Mouse (Mus musculus) thymus, adult 18-20 months (tissue): ENCODE data around the gene H2-M10.3.
A peak's percentile ranks its signal among the peaks of the same experiment; 100 is the strongest.
"Not testable (repeated sequence)": the region's sequence is repeated elsewhere in the genome, so short reads cannot be mapped to it uniquely, and the experiment has no call there.

Experiments
- DNase-seq, 2 experiments: peaks; one replicate each; pipeline ENCODE4 v3.0.0; 2022; ENCODE audit warnings: mixed read lengths in 2 of 2

Gene H2-M10.3

DNA sequence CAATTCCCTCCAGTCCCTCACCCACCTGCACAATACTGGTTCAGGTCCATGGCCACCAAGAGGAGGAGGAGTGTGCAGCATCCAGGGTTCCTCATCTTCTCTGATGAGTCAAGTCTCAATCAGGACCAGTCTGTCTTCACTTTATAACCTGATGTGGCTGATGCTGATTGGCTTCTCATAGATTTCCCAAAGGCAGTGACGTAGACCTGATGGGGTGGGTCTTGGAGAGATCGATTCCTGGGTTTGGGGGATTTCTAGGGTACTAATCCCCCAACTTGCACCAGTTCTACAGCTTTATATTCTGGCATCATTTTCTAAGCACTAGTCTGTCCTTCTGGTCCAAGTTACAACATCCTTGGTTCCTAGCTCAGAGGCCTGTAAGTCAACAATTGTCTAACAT lies at the start of gene H2-M10.3:
Gene H2-M10.3, minus strand, starts transcription at position 101 of the 400 bp plus-strand sequence.
- not testable (repeated sequence) for DNase-seq

DNA sequence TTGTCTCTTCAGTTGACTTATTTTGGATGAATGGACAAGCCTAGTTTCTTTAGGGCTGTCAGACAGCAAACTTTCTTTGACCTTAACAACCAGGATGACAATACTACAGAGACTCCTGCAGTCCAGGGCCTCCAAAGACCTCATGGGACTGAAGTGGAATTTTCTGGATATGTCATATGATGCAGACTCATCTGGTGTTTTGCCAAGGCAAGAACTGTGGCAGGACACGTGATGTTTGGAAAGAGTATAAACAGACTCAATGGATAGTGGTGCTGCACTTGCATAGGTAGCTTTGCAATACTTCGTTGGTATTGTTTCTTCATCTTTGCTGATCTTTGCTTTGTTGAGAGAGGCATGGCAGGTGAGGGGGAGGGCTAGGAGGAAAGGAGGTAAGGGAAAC lies 49.2 kb upstream of the H2-M10.3 start:
- DNase-seq: no peak

DNA sequence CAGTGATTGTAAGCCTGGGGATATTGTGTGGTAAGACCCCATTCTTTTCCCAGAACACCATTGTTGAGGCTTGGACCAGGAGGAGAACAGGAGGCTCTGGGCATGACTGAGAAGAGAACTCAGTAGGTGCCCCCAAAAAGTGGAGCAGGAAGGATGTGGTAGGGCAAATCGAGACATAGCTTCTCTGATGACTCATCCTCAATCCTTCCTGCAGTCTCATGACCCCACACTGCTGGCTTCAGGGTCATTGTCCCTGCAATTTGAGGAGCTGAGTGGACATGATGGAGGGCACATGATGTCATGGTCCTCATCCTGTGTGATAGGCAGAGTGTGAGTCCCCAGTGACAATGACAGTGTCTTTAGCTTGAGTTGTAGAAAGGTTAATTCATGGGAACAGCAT lies 47.2 kb upstream of the H2-M10.3 start:
- no peak for DNase-seq

DNA sequence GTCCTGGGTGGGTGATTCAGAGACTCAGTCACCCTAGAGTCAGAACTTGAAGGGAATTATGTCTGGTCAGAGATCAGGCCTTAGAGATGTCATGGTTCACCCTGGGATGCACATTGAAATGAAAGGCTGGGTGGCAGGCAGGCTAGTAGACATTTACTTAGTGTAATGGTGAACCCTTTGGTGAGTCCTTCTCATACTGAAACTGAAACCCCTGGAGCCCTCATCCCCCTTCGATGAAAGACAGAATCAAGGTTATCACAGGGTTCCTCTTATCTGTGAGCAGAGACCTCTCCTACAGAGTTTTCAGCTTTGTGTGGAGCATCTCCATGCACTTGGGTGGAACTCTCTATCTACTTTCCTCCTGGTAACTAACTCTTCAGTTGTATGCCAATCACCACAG lies 46.1 kb upstream of the H2-M10.3 start:
- DNase-seq: no peak

DNA sequence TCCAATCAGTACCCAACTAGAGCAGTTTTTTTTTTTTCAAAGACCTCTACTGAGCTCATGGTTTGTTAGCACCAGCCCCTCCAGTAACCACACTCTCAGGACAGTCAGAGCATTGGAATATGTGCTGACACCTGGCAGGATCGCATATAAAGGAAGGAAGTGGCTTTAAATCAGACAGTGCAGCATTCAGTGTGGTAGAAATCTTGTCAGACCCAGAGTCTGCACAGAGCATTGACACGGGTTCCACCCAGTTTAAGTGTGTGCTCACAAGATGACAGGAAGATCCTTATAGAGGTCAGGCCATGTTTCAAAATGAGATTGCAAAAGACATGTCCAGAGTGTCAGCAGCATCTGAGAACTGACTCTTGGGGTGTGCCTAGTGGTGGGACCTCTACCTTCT lies 21.7 kb upstream of the H2-M10.3 start:
- DNase-seq: no peak

DNA sequence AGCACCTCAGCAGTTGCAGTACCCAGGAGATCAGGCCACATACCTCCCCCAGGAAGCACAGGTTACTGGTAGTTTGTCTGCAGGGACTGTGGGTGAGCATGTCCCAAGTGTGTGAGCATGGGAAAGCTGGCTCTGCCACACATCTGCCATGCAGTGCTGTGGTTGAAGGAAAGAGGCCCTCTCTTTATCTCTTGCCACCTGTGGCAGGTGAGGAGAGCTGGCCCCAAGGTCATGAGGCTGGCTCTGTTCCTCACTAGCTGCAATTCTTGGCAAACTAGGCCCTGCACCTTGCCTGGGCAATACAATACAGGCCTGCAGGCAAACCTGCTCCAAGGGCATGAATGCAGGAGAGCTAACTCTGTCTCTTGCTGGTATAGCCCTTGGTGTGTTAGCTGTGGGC lies 5.8 kb downstream of the H2-M10.3 start:
- DNase-seq: not testable (repeated sequence)

DNA sequence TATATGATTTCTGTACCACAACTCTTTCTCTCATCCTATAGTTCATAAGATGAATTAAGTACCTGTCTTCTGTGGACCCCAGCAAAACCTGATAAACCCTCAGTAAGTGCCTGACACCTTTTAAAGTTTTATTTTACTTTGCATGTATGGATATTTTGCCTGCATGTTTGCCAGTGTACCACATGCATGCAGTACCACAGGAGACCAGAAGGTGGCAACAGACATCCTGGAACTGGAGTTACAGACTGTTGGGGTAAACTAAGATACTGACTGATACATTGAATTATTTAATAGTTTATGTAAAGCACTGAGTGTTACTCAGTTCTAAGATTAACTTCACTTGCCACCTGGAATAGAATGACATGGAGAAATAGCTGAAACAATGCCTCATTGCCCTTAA lies 10.7 kb downstream of the H2-M10.3 start:
- peak in 1 of 2 experiments; percentile 14 for DNase-seq

DNA sequence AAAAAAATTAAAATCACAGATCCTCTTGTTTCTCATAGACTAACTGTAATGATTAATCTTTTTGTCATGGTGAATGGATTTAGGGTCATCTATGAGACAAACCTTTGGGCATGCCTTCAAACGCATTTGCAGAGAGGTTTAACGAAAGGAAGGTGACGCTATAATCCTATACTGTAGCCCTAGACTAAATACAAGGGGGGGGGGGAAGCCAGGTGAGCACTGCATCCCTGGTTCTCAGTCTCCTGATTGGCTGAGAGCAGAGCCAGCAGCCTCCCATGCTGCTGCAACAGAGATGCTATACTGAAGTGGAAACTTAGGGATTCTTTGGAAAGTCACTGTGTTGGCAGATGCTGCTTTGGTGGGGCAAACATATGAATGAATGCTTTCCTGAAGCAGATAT lies 12.5 kb downstream of the H2-M10.3 start:
- DNase-seq: no peak

DNA sequence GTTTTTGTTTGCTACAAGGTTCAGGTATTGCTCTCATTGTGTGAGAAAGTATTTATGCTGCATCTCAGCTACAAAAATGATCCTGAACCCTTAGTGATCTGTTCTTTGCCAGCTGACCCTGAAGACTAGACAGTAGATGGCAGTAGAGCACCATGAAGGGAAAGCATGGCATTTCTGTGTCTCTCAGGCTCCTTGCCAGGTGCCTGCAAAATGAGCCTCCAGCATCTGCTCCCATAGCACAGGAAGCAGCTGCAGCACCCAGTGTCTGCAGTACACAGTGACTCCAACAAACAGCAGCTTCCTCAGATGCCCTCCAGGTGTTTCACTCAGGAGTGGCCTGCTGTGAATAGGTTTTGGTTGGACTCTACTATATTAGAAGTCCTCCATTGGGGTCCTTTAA lies 12.9 kb downstream of the H2-M10.3 start:
- DNase-seq: peak; percentile 51 to 71

DNA sequence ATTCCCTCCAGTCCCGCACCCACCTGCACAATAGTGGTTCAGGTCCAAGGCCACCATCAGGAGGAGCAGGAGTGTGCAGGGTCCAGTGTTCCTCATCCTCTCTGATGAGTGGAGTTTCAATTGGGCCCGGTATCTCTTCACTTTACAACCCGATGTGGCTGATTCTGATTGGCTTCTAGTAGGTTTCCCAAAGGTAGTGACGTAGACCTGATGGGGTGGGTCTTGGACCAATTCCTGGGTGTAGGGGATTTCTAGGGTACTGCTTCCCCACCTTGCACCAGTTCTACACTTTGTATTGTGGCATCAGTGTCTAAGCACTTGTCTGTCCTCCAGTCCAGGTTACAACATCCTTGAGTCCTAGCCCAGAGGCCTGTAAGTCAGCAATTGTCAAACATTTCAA lies 42.2 kb downstream of the H2-M10.3 start, which contains the start of gene H2-M10.1:
Gene H2-M10.1, minus strand, starts transcription at position 101 of the 400 bp plus-strand sequence.
- DNase-seq: no peak

DNA sequence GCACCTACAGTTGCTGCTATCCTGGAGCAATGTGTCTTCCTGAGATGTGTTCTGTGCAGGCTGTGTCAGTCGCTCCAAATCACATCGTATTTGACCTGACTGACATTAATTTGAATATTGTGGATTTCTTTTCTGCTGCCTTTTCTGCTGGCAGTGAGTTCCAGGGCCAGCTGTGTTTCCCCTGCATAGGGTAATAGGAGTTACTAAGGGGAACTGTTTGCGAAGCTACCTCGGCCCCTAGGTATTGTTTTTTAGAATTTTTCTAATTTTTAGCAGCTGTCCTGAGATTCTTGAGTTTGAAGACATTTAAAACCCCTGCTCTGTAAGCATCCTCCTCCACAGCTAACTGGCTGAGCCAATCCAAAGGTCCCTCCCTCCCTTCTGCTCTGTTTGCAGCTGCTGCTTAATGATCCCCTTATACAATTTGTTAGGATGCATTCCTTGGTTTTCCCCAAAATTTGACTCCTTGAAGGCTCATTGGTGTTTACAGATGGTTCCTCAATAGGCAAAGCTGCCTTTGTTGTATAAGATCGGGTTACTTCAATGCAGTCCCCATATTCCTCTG lies 52.4 kb downstream of the H2-M10.3 start:
- DNase-seq: no peak

DNA sequence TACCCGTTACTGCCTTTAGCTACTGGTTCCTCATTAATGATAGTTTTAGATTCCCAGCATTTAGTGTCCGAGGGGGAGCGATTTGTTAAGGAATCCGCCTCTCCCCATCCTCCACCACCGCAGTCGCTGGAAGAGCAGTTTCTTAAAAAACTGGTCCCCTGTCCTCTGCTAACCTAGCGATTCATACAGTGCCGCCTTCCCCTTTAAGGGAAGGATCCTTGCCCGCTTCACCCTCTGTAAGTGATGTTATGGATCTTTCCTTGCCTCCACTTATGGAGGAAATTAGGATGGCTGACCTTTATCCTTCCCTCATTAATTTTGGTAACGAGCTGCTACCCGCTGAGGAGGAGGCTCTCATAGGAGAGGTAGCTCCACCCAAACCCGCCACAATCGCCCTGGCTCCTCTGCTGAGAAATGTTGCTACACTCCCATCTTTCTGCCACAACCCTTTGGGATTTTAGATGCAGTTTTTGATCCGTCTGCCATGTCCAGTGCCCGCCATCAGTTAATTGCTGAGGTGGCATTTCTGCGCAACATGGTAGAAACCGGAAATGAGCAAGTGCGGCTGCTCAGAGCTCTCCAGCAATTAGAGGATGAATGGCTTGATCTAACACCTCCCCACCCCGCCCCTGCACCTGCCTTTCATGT lies 53.1 kb downstream of the H2-M10.3 start:
- peak; percentile 47 to 68 for DNase-seq
